Mouse (Mus musculus): Measurements from ENCODE around the gene Tnik.
A peak's percentile ranks its signal among the peaks of the same experiment; 100 is the strongest.

Gene Tnik

GRCm38 (mm10) chr3:28405391-28405790 is 142.4 kb downstream of the Tnik start:
- no peak for DNase-seq (ENCODE audit: low spot score in 2 of 2)

- peak; percentile 34 to 54 for DNase-seq (ENCODE audit: low spot score in 2 of 2)
Measured at GRCm38 (mm10) chr3:28408859-28409459, 145.9 kb downstream of the Tnik start.

GRCm38 (mm10) chr3:28410269-28410668 is 147.3 kb downstream of the Tnik start:
- DNase-seq (ENCODE audit: low spot score in 2 of 2): no peak

- DNase-seq (ENCODE audit: low spot score in 2 of 2): no peak
Measured at GRCm38 (mm10) chr3:28415986-28416385, 153.0 kb downstream of the Tnik start.

GRCm38 (mm10) chr3:28417091-28417715 is 154.2 kb downstream of the Tnik start:
- no peak for DNase-seq (ENCODE audit: low spot score in 2 of 2)

GRCm38 (mm10) chr3:28420194-28420593 is 157.2 kb downstream of the Tnik start:
- no peak for DNase-seq (ENCODE audit: low spot score in 2 of 2)

- no peak for DNase-seq (ENCODE audit: low spot score in 2 of 2)
Measured at GRCm38 (mm10) chr3:28420698-28421097, 157.7 kb downstream of the Tnik start.

- DNase-seq (ENCODE audit: low spot score in 2 of 2): no peak
Measured at GRCm38 (mm10) chr3:28421798-28422197, 158.8 kb downstream of the Tnik start.

- DNase-seq (ENCODE audit: low spot score in 2 of 2): no peak
Measured at GRCm38 (mm10) chr3:28422221-28422620, 159.2 kb downstream of the Tnik start.

- no peak for DNase-seq (ENCODE audit: low spot score in 2 of 2)
Measured at GRCm38 (mm10) chr3:28425911-28426310, 162.9 kb downstream of the Tnik start.

GRCm38 (mm10) chr3:28431459-28431858 is 168.4 kb downstream of the Tnik start:
- DNase-seq (ENCODE audit: low spot score in 2 of 2): no peak

GRCm38 (mm10) chr3:28432321-28432720 is 169.3 kb downstream of the Tnik start:
- no peak for DNase-seq (ENCODE audit: low spot score in 2 of 2)

- no peak for DNase-seq (ENCODE audit: low spot score in 2 of 2)
Measured at GRCm38 (mm10) chr3:28435478-28435877, 172.5 kb downstream of the Tnik start.

GRCm38 (mm10) chr3:28437429-28437828 is 174.4 kb downstream of the Tnik start:
- no peak for DNase-seq (ENCODE audit: low spot score in 2 of 2)

GRCm38 (mm10) chr3:28441545-28441944 is 178.5 kb downstream of the Tnik start:
- DNase-seq (ENCODE audit: low spot score in 2 of 2): no peak

GRCm38 (mm10) chr3:28442116-28442515 is 179.1 kb downstream of the Tnik start:
- no peak for DNase-seq (ENCODE audit: low spot score in 2 of 2)

GRCm38 (mm10) chr3:28447950-28448349 is 184.9 kb downstream of the Tnik start:
- DNase-seq (ENCODE audit: low spot score in 2 of 2): no peak

GRCm38 (mm10) chr3:28453458-28453857 is 190.4 kb downstream of the Tnik start:
- DNase-seq (ENCODE audit: low spot score in 2 of 2): no peak

GRCm38 (mm10) chr3:28456842-28457241 is 193.8 kb downstream of the Tnik start:
- no peak for DNase-seq (ENCODE audit: low spot score in 2 of 2)

GRCm38 (mm10) chr3:28457517-28457916 is 194.5 kb downstream of the Tnik start:
- DNase-seq (ENCODE audit: low spot score in 2 of 2): no peak

- no peak for DNase-seq (ENCODE audit: low spot score in 2 of 2)
Measured at GRCm38 (mm10) chr3:28466688-28467087, 203.7 kb downstream of the Tnik start.

- no peak for DNase-seq (ENCODE audit: low spot score in 2 of 2)
Measured at GRCm38 (mm10) chr3:28467148-28467754, 204.2 kb downstream of the Tnik start.

- DNase-seq (ENCODE audit: low spot score in 2 of 2): no peak
Measured at GRCm38 (mm10) chr3:28467871-28468285, 204.9 kb downstream of the Tnik start.
